Mouse (Mus musculus): ENCODE results near the gene Ttc21a.

GRCm38 (mm10) chr9:119969811-119970210, 32.4 kb downstream of the Ttc21a start:
- TF ChIP-seq CTCF (IDR thresholded peaks at IDR 0.05; ENCODE audit: borderline replicate concordance, insufficient read depth, low read depth, low read length), result no peak
- TF ChIP-seq POLR2A (IDR thresholded peaks at IDR 0.05; ENCODE audit: borderline replicate concordance, insufficient read depth, low read length), result no peak

All from cerebellum, adult 2 months (tissue).